Mouse (Mus musculus): ENCODE results near the gene Birc5. TPM values are rescaled to one million over a fixed set of nuclear protein-coding genes. Genes with fewer than 3 reads are reported as not detected.

Gene Birc5
- total RNA-seq, 2 experiments from 2014 or later, result 83.4 to 178 TPM

Other genes with a start within 250 kb of the Birc5 start
- 5.6 and 6.9 TPM in 2 replicates for gene Tnrc6c, start 195.0 kb upstream of the Birc5 start, total RNA-seq (2015; ENCODE audit: low replicate concordance)
- 6.3 and 9.5 TPM in 2 replicates for gene Tnrc6c, start 195.0 kb upstream of the Birc5 start, total RNA-seq (2017; ENCODE audit: low replicate concordance)
- gene Tmc8, start 67.2 kb upstream of the Birc5 start, total RNA-seq (2015; ENCODE audit: low replicate concordance), result 19.8 and 30.7 TPM in 2 replicates
- 30.9 and 33.7 TPM in 2 replicates for gene Tmc8, start 67.2 kb upstream of the Birc5 start, total RNA-seq (2017; ENCODE audit: low replicate concordance)
- 199 and 257 TPM in 2 replicates for gene Tmc6, start 67.1 kb upstream of the Birc5 start, total RNA-seq (2015; ENCODE audit: low replicate concordance)
- gene Tmc6, start 67.1 kb upstream of the Birc5 start, total RNA-seq (2017; ENCODE audit: low replicate concordance), result 83.1 and 204 TPM in 2 replicates
- 12.7 and 28.6 TPM in 2 replicates for gene 6030468B19Rik, start 51.6 kb upstream of the Birc5 start, total RNA-seq (2015; ENCODE audit: low replicate concordance)
- 10.6 and 16.1 TPM in 2 replicates for gene 6030468B19Rik, start 51.6 kb upstream of the Birc5 start, total RNA-seq (2017; ENCODE audit: low replicate concordance)
- 62.3 and 66.5 TPM in 2 replicates for gene Gm20708, start 39.6 kb upstream of the Birc5 start, total RNA-seq (2015; ENCODE audit: low replicate concordance)
- 31.9 and 39.7 TPM in 2 replicates for gene Gm20708, start 39.6 kb upstream of the Birc5 start, total RNA-seq (2017; ENCODE audit: low replicate concordance)
- 52.9 and 77.2 TPM in 2 replicates for gene Syngr2, start 39.6 kb upstream of the Birc5 start, total RNA-seq (2015; ENCODE audit: low replicate concordance)
- 32.5 and 46.5 TPM in 2 replicates for gene Syngr2, start 39.6 kb upstream of the Birc5 start, total RNA-seq (2017; ENCODE audit: low replicate concordance)
- gene Afmid, start 23.3 kb upstream of the Birc5 start, total RNA-seq (2015; ENCODE audit: low replicate concordance), result 37.0 and 47.3 TPM in 2 replicates
- 67.8 and 81.4 TPM in 2 replicates for gene Afmid, start 23.3 kb upstream of the Birc5 start, total RNA-seq (2017; ENCODE audit: low replicate concordance)
- gene Tk1, start 23.2 kb upstream of the Birc5 start, total RNA-seq (2015; ENCODE audit: low replicate concordance), result 89.2 and 89.4 TPM in 2 replicates
- 157 and 212 TPM in 2 replicates for gene Tk1, start 23.2 kb upstream of the Birc5 start, total RNA-seq (2017; ENCODE audit: low replicate concordance)
- not detected in 2 replicates for gene Tmem235, start 11.5 kb downstream of the Birc5 start, total RNA-seq (2015; ENCODE audit: low replicate concordance)
- gene Tmem235, start 11.5 kb downstream of the Birc5 start, total RNA-seq (2017; ENCODE audit: low replicate concordance), result not detected in 2 replicates
- not detected in 2 replicates for gene Tha1, start 24.2 kb downstream of the Birc5 start, total RNA-seq (2015; ENCODE audit: low replicate concordance)
- 1.6 TPM in 1 of 2 replicates, not detected in the other for gene Tha1, start 24.2 kb downstream of the Birc5 start, total RNA-seq (2017; ENCODE audit: low replicate concordance)
- 0.19 and 0.42 TPM in 2 replicates for gene Socs3, start 120.8 kb downstream of the Birc5 start, total RNA-seq (2015; ENCODE audit: low replicate concordance)
- 1.3 and 1.5 TPM in 2 replicates for gene Socs3, start 120.8 kb downstream of the Birc5 start, total RNA-seq (2017; ENCODE audit: low replicate concordance)
- 9.2 and 14.6 TPM in 2 replicates for gene Pgs1, start 137.0 kb downstream of the Birc5 start, total RNA-seq (2015; ENCODE audit: low replicate concordance)
- 20.8 and 32.9 TPM in 2 replicates for gene Pgs1, start 137.0 kb downstream of the Birc5 start, total RNA-seq (2017; ENCODE audit: low replicate concordance)

All from erythroblast, adult 5-6 weeks (primary cell).